Mouse (Mus musculus): ENCODE measurements around the gene Gm884. TPM values are rescaled to one million over a fixed set of nuclear protein-coding genes. Genes with fewer than 3 reads are reported as not detected.

Gene Gm884
- not detected in 2 replicates for polyA plus RNA-seq (2014; fragmentation: Nextera tagmentation; extraction: Ambion mirVana)

DNA sequence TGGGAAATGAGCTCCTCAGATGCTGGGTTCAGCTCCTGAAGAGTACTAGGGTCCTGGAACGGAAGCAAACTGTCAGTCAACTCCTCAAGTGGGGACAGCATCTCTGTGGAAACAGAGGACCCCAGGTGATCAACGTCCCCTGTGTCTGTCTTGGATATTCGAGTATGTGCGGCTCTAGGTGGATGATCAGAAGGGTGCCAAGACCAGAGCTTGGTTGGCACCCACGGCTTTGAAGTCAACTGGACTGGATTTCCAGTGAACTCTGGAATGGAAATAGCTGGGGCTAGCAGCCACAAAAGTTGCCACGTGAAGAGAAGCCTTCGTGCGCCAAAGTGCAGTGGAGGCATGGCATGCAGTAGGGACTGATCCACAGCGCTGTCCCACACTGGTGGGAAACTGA lies at the start of gene Gm884:
Gene Gm884 (minus strand): TSS at position 101 of the 400 bp plus-strand sequence.
- Histone ChIP-seq H3K4me3 (replicated peaks; ENCODE audit: low read length) (no peak within 1 kb of the TSS), H3K4me1 (replicated peaks; ENCODE audit: control insufficient read depth, insufficient read depth, low read length) (no peaks in the 10 kb centered on the region), H3K9ac (no peak within 1 kb of the TSS), H3K36me3 (replicated peaks; ENCODE audit: control insufficient read depth, insufficient read depth) (no peaks in the 10 kb centered on the region), H3K4me2 (replicated peaks) (no peak within 1 kb of the TSS), H3K27ac (no peak within 1 kb of the TSS), H3K9me3 (ENCODE audit: control insufficient read depth, low read length) (no peaks in the 10 kb centered on the region), H3K27me3 (ENCODE audit: control insufficient read depth, insufficient read depth, low read length) (no peaks in the 10 kb centered on the region)
- no peak for DNase-seq (ENCODE audit: low spot score)
- no peak for ATAC-seq (ENCODE audit: low FRiP score)
- WGBS, result 76% methylated on average over 9 of the region's 9 CpGs

DNA sequence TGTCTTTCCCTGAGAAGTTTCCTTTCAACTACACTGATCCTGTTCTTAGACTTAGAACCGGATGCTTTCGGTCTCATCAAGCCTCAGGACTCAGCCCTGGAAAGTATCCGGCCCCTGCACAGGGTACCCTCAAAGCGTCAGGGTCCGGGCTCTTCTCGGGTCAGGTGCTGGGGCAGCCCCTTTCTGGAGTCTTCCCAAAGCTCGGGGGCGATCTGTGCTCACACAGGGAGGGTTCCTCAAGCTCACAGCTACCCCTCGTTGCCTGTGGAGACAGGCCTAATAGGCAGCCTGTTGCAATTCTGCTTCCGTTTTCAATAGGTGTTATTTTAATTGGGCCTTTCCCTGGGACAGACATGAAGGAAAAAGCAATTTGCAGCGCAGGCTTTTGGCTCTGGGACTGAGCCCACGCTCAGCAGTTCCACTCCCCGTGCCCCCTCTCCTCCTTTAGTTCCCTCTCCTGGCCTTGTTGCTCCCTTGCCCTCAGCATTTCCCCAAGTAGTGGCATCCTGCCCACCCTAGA lies 46.0 kb upstream of the Gm884 start:
- no peak overlapping the region for H3K4me2 ChIP-seq (replicated peaks)
- H3K9ac ChIP-seq, result no peak overlapping the region
- ATAC-seq (ENCODE audit: low FRiP score) (no peak), DNase-seq (ENCODE audit: low spot score) (no peak)
- WGBS, result 49% methylated on average over 13 of the region's 13 CpGs
- no peaks in the 10 kb centered on the region for H3K9me3 ChIP-seq (ENCODE audit: control insufficient read depth, low read length)
- H3K27me3 ChIP-seq (ENCODE audit: control insufficient read depth, insufficient read depth, low read length), result no peaks in the 10 kb centered on the region
- H3K27ac ChIP-seq, result no peak overlapping the region
- no peak overlapping the region for H3K4me3 ChIP-seq (replicated peaks; ENCODE audit: low read length)
- peaks cover 19% of the 10 kb centered on the region for H3K4me1 ChIP-seq (replicated peaks; ENCODE audit: control insufficient read depth, insufficient read depth, low read length)
- no peaks in the 10 kb centered on the region for H3K36me3 ChIP-seq (replicated peaks; ENCODE audit: control insufficient read depth, insufficient read depth)

DNA sequence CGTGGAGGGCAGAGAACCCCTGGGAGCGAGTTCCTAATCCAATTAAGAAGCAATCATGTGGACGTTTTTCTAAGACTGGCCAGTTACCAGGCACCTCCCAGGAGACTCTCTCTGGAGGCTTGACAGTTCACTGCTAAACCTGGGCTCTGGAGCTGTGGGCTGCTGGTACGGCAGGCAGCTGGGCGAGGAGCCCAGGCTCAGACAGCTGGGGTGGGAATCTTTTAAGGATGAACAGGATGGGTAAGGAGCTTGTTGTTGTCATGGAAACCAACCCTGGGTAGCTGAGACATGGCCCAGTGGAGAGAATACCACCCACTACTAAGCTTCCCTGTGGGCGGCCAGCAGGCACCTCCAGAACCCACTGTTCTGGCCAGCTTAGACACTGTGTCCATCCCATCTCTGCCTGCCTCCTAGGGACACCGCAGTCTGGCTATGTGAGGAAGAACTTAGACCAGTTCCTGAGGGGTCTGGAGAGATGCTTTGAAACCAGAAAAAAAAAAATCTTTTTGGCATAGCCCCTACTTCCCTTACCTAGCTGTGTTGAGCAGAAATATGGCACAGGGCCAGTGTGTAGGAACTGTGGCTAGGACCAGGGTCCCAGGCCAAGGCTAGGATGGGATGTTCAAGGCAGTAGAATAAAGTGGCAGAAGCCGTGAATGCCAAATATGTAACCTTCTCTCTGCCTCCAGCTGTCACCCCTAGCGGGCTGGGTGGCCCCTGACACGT lies 45.4 kb upstream of the Gm884 start:
- Histone ChIP-seq H3K9me3 (ENCODE audit: control insufficient read depth, low read length) (no peaks in the 10 kb centered on the region), H3K4me2 (replicated peaks) (no peak overlapping the region), H3K9ac (no peak overlapping the region), H3K36me3 (replicated peaks; ENCODE audit: control insufficient read depth, insufficient read depth) (no peaks in the 10 kb centered on the region), H3K4me1 (replicated peaks; ENCODE audit: control insufficient read depth, insufficient read depth, low read length) (peaks cover 19% of the 10 kb centered on the region), H3K4me3 (replicated peaks; ENCODE audit: low read length) (no peak overlapping the region), H3K27me3 (ENCODE audit: control insufficient read depth, insufficient read depth, low read length) (no peaks in the 10 kb centered on the region), H3K27ac (no peak overlapping the region)
- peak; percentile 69 for DNase-seq (ENCODE audit: low spot score)
- peak; percentile 79; the same call in 1 of the 2 replicates for ATAC-seq (ENCODE audit: low FRiP score)
- 22% methylated on average over 10 of the region's 10 CpGs for WGBS

DNA sequence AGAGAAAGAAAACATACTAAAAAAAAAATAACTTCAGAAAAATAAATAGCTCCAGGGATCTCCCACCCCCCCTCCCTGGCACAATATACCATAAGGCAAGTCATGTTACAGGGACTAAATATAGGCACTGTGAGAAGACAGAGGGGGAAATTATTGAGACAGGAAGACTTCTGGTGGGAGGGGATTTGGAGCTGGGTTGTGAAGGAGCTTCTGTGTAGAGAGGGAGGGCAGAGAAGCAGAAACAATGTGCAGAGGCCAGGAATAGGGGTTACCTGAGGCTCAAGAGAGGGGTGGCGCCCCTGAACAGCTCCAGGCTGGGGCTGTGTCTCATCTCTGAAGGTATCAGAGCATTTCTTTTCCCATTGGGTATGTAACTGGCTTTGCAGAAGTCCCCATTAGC lies 44.8 kb upstream of the Gm884 start:
- no peak overlapping the region for H3K4me2 ChIP-seq (replicated peaks)
- H3K9me3 ChIP-seq (ENCODE audit: control insufficient read depth, low read length), result no peaks in the 10 kb centered on the region
- no peak overlapping the region for H3K27ac ChIP-seq
- H3K27me3 ChIP-seq (ENCODE audit: control insufficient read depth, insufficient read depth, low read length), result no peaks in the 10 kb centered on the region
- no peak overlapping the region for H3K4me3 ChIP-seq (replicated peaks; ENCODE audit: low read length)
- no peaks in the 10 kb centered on the region for H3K36me3 ChIP-seq (replicated peaks; ENCODE audit: control insufficient read depth, insufficient read depth)
- no peak for ATAC-seq (ENCODE audit: low FRiP score)
- H3K9ac ChIP-seq, result no peak overlapping the region
- peaks cover 19% of the 10 kb centered on the region for H3K4me1 ChIP-seq (replicated peaks; ENCODE audit: control insufficient read depth, insufficient read depth, low read length)
- 69% methylated on average over 1 of the region's 1 CpGs for WGBS
- DNase-seq (ENCODE audit: low spot score), result no peak

DNA sequence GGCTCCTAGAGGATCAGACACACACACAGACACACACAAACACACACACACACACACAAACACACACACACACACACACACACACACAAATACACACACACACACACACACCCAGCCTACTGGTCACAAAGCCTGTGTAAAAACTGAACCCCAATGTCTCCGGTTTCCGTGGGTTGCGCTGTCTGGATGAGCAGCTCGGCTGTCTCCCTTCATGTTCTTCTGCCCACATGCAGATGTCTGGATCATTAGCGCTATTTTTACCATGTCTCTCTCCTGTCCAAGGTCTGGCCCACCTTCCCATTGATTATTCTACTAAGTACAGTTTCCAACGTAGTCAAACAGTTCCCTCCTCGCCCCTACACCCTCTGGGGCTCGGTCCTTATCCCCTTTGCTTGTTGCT lies 42.2 kb upstream of the Gm884 start:
- Histone ChIP-seq H3K27me3 (ENCODE audit: control insufficient read depth, insufficient read depth, low read length) (no peaks in the 10 kb centered on the region), H3K36me3 (replicated peaks; ENCODE audit: control insufficient read depth, insufficient read depth) (no peaks in the 10 kb centered on the region), H3K27ac (no peak overlapping the region), H3K9me3 (ENCODE audit: control insufficient read depth, low read length) (no peaks in the 10 kb centered on the region), H3K9ac (no peak overlapping the region), H3K4me3 (replicated peaks; ENCODE audit: low read length) (no peak overlapping the region), H3K4me2 (replicated peaks) (no peak overlapping the region), H3K4me1 (replicated peaks; ENCODE audit: control insufficient read depth, insufficient read depth, low read length) (peaks cover 19% of the 10 kb centered on the region)
- 86% methylated on average over 8 of the region's 8 CpGs for WGBS
- ATAC-seq (ENCODE audit: low FRiP score) (no peak), DNase-seq (ENCODE audit: low spot score) (no peak)

DNA sequence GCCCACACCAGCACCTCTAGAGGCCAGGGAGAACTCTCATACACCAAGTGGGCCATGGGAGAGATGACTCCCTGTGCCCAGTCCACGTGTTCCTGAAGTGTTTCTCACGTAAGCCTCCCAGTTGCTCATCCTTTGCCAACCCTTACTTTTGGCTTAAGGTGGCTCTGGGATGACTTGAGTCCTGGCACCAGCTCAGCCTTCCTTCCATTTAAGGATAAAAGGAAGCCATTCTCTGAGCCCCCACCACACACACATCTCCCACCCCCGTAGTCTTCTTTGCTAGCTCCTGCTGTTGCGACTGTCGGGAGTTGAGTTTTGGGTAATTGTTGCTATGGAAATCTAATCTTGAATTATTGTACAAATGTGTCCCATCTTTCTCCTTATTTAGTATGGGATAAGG lies 41.6 kb upstream of the Gm884 start:
- no peaks in the 10 kb centered on the region for H3K36me3 ChIP-seq (replicated peaks; ENCODE audit: control insufficient read depth, insufficient read depth)
- H3K4me1 ChIP-seq (replicated peaks; ENCODE audit: control insufficient read depth, insufficient read depth, low read length), result peaks cover 19% of the 10 kb centered on the region
- H3K27me3 ChIP-seq (ENCODE audit: control insufficient read depth, insufficient read depth, low read length), result no peaks in the 10 kb centered on the region
- DNase-seq (ENCODE audit: low spot score) (no peak), ATAC-seq (ENCODE audit: low FRiP score) (no peak)
- 84% methylated on average over 5 of the region's 5 CpGs for WGBS
- H3K9me3 ChIP-seq (ENCODE audit: control insufficient read depth, low read length), result no peaks in the 10 kb centered on the region
- H3K9ac ChIP-seq, result no peak overlapping the region
- H3K4me3 ChIP-seq (replicated peaks; ENCODE audit: low read length), result no peak overlapping the region
- H3K27ac ChIP-seq, result no peak overlapping the region
- no peak overlapping the region for H3K4me2 ChIP-seq (replicated peaks)

DNA sequence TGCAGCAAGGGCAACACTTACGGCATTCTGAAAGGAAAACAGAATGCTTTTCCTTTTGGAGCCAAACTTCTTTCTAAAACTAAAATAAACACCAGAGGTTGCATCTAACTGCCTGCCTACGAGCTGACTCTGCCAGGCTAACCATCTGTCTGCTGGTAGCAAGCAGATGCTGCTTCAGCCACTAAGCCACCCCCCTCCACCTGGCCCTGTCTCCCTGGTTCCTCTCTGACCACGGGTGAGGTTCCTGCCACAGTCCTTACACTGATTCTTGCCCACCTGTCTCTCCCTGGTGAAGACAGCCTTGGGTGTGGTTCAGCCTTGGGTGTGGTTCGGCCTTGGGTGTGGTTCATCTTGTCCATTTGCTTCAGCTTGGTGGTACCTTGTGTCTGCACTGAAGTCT lies 40.9 kb upstream of the Gm884 start:
- no peak overlapping the region for H3K4me3 ChIP-seq (replicated peaks; ENCODE audit: low read length)
- no peaks in the 10 kb centered on the region for H3K9me3 ChIP-seq (ENCODE audit: control insufficient read depth, low read length)
- H3K36me3 ChIP-seq (replicated peaks; ENCODE audit: control insufficient read depth, insufficient read depth), result no peaks in the 10 kb centered on the region
- no peak overlapping the region for H3K27ac ChIP-seq
- no peak overlapping the region for H3K4me2 ChIP-seq (replicated peaks)
- peaks cover 17% of the 10 kb centered on the region for H3K4me1 ChIP-seq (replicated peaks; ENCODE audit: control insufficient read depth, insufficient read depth, low read length)
- DNase-seq (ENCODE audit: low spot score) (no peak), ATAC-seq (ENCODE audit: low FRiP score) (no peak)
- peaks cover 6% of the 10 kb centered on the region; the same call in 1 of the 2 replicates for H3K27me3 ChIP-seq (ENCODE audit: control insufficient read depth, insufficient read depth, low read length)
- WGBS, result 55% methylated on average over 4 of the region's 4 CpGs
- H3K9ac ChIP-seq, result no peak overlapping the region

DNA sequence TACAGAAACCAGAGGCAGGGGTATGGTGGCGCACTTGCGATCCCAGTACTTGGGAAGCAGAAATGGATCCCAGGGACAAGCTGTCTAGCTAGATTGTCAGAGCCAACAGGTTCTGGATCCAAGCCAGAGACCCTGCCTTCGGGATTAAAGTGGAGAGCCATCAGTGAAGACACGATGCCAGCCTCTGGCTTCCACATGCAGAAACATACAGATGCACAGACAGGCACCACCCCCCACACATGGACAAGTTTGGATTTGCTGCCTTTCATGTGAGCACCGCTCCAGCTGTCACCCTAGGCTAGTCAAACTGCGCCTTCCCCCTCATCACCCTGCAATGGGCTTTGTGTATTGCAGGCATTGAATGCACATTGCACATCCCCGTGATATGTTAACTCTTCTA lies 37.2 kb upstream of the Gm884 start:
- WGBS, result 76% methylated on average over 7 of the region's 7 CpGs
- Histone ChIP-seq H3K4me2 (replicated peaks) (no peak overlapping the region), H3K4me1 (replicated peaks; ENCODE audit: control insufficient read depth, insufficient read depth, low read length) (0 out of 2 replicates have a peak, but pooled peaks cover 5% of the 10 kb centered on the region), H3K27ac (no peak overlapping the region), H3K27me3 (ENCODE audit: control insufficient read depth, insufficient read depth, low read length) (peaks cover 28% of the 10 kb centered on the region), H3K36me3 (replicated peaks; ENCODE audit: control insufficient read depth, insufficient read depth) (no peaks in the 10 kb centered on the region), H3K9ac (no peak overlapping the region), H3K9me3 (ENCODE audit: control insufficient read depth, low read length) (no peaks in the 10 kb centered on the region), H3K4me3 (replicated peaks; ENCODE audit: low read length) (no peak overlapping the region)
- ATAC-seq (ENCODE audit: low FRiP score) (no peak), DNase-seq (ENCODE audit: low spot score) (no peak)

DNA sequence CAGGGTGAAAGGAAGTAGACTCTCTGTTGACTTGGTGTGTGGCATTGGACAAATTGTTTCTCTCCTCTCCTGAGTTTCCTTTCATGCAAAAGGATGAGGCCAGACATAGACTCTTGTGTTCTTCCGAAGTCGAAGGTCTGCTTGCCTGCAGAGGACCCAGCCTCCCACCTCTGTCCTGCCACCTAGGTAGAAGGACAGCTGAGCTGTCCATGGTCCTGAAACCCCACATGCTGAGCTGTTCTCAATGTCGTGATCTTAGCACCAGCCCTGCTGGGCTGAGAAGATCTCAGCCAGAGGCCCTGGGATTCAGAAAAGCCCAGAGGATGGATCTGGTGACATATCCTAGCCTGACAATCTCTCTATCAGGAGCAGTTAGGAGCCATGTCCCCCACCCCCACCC lies 35.6 kb upstream of the Gm884 start:
- H3K27me3 ChIP-seq (ENCODE audit: control insufficient read depth, insufficient read depth, low read length), result peaks cover 44% of the 10 kb centered on the region
- no peak overlapping the region for H3K9ac ChIP-seq
- ATAC-seq (ENCODE audit: low FRiP score) (no peak), DNase-seq (ENCODE audit: low spot score) (no peak)
- H3K9me3 ChIP-seq (ENCODE audit: control insufficient read depth, low read length), result no peaks in the 10 kb centered on the region
- no peak overlapping the region for H3K4me3 ChIP-seq (replicated peaks; ENCODE audit: low read length)
- 0 out of 2 replicates have a peak, but pooled peaks cover 5% of the 10 kb centered on the region for H3K4me1 ChIP-seq (replicated peaks; ENCODE audit: control insufficient read depth, insufficient read depth, low read length)
- no peak overlapping the region for H3K4me2 ChIP-seq (replicated peaks)
- 7% methylated on average over 3 of the region's 3 CpGs for WGBS
- no peak overlapping the region for H3K27ac ChIP-seq
- H3K36me3 ChIP-seq (replicated peaks; ENCODE audit: control insufficient read depth, insufficient read depth), result no peaks in the 10 kb centered on the region
